Mouse (Mus musculus) adrenal gland, adult 2 months (tissue): ENCODE results near the gene Otof. TPM values are rescaled to one million over a fixed set of nuclear protein-coding genes. Genes with fewer than 3 reads are reported as not detected.

Experiments used
- DNase-seq: peaks from one replicate; pipeline ENCODE4 v3.0.0; 2021
- polyA plus RNA-seq: library from polyadenylated mRNA; depleted of rRNA; stranded (reverse); fragments of >200 nt; gene quantifications from 2 replicates; pipeline ENCODE4 v1.2.3, GENCODE M21; 2012; rRNA removed
- total RNA-seq, 2 experiments: library from RNA; stranded (reverse); gene quantifications; 2 replicates each; pipeline ENCODE4 v1.2.3; 2021

The Otof gene
- total and polyA plus RNA-seq, 3 experiments = 0.06 to 0.43 (median 0.10) TPM

- DNase-seq = no peak
Observed at GRCm38 (mm10) chr5:30341601-30342365, 119.9 kb downstream of the Otof start.

GRCm38 (mm10) chr5:30340815-30341214, 120.9 kb downstream of the Otof start:
- no peak for DNase-seq

Other genes with a start within 250 kb of the Otof start
- 10 to 100 TPM; 21.8 to 25.6 TPM for gene Selenoi, start 229.4 kb downstream of the Otof start, total RNA-seq
- 27.0 and 53.8 TPM in 2 replicates for gene Selenoi, start 229.4 kb downstream of the Otof start, polyA plus RNA-seq
- under 1 TPM; 0.49 to 0.59 TPM for gene Drc1, start 180.5 kb downstream of the Otof start, total RNA-seq
- gene Drc1, start 180.5 kb downstream of the Otof start, polyA plus RNA-seq = 0.11 TPM in 1 of 2 replicates, not detected in the other
- gene 1700001C02Rik, start 4.1 kb upstream of the Otof start, total RNA-seq = not detected
- gene 1700001C02Rik, start 4.1 kb upstream of the Otof start, polyA plus RNA-seq = not detected in 2 replicates
- 1 to 10 TPM in 1 of 2 experiments, under 1 TPM in 1; 0.92 to 2.4 TPM for gene Cib4, start 83.9 kb upstream of the Otof start, total RNA-seq
- 1.7 and 3.4 TPM in 2 replicates for gene Cib4, start 83.9 kb upstream of the Otof start, polyA plus RNA-seq
- 1,000 to 10,000 TPM; 1,225 to 1,281 TPM for gene Kcnk3, start 126.2 kb upstream of the Otof start, total RNA-seq
- gene Kcnk3, start 126.2 kb upstream of the Otof start, polyA plus RNA-seq = 6,176 and 11,313 TPM in 2 replicates
- gene Slc35f6, start 186.0 kb upstream of the Otof start, total RNA-seq = 10 to 100 TPM; 49.0 to 50.9 TPM
- 140 and 145 TPM in 2 replicates for gene Slc35f6, start 186.0 kb upstream of the Otof start, polyA plus RNA-seq
- gene Cenpa, start 204.8 kb upstream of the Otof start, total RNA-seq = 1 to 10 TPM; 5.1 to 6.4 TPM
- gene Cenpa, start 204.8 kb upstream of the Otof start, polyA plus RNA-seq = 10.9 and 14.5 TPM in 2 replicates
- 1 to 10 TPM in 1 of 2 experiments, under 1 TPM in 1; 0.92 to 2.3 TPM for gene Dpysl5, start 249.6 kb upstream of the Otof start, total RNA-seq
- gene Dpysl5, start 249.6 kb upstream of the Otof start, polyA plus RNA-seq = 0.62 and 0.98 TPM in 2 replicates